Mouse (Mus musculus): ENCODE measurements at regions not wholly inside any gene's neighbourhood (a gene's known extent, or its start where the extent isn't known, plus 50 kb on each side); places are given as distances from the start of the nearest gene placed in this dataset.

DNA sequence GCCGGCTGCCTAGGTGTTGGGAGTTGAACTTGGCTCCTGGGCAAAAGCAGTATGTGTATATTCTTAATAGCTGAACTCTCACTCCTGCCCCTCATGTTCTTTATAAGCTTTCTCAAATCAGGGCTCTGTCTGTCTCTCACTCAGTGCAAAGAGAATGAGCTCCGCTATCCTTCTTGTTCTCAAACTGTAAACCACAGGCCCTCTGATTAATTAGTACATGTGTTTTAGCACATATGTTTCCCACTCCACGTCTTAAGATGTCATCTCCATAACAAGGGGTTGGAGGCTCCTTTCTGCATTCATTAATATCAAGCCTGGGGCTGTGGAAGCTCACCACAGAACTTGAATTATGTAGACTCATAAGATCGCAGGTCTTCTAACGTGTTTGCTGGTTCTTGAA lies 104.7 kb downstream of the Nsun3 start:
- DNase-seq (ENCODE audit: extremely low spot score, low read depth, low spot score) = no peak

DNA sequence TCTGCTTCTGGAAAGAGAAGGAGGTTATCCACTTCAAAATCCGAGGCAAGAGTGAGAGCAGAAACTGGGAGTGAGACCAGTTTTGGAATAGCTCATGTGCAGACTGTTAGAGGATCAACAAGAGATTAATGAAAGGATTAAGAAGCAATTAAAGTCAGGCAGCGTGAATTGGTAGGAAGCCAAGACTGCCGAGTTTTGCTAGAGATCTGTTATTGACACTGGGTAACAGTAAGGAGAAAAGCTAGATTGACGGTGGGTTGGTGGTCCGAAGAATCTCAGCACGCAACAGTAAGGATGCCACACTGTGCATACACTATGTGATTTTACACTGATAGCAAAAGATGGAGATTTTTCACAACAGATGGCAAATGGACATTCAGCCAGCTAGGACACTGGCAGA lies 109.8 kb downstream of the Nsun3 start:
- no peak for DNase-seq (ENCODE audit: extremely low spot score, low read depth, low spot score)

DNA sequence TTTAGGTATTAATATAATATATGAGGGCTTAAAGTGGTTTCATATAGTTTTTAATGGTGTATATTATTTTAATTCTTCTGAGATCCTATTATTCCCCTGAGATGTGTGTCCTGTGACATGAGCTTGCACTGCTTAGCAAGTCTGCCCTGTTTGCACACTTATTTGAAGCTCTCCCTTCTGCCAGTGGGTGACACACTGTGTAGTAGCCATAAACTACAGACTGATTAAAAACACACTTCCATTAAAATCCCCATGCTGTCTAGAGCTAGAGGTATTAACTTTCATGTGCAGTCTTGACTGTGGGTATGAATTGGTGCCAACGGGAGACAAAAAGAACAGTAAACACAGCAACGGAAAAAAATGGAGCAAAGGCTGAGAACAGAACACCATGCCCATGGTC lies 129.2 kb downstream of the Nsun3 start:
- no peak for DNase-seq (ENCODE audit: extremely low spot score, low read depth, low spot score)

DNA sequence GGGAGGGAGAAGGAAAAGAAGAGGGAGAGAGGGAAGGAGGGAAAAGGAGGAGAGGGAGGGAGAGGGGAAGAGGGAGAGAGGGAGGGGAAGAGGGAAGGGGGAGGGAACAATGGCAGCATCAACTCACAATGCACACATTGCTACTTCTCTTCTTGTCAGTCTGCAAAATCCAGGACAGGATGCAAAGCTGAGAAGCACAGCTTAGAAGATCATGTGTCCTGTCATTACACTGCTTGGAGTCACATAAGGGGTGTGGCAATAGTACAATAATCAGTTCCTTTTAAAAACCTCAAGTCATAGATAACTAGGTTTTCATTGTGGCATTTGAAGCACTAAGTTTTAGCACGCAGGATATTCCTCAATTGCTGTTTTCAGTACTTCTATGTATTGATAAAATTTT lies 132.2 kb downstream of the Nsun3 start:
- DNase-seq (ENCODE audit: extremely low spot score, low read depth, low spot score) = no peak

DNA sequence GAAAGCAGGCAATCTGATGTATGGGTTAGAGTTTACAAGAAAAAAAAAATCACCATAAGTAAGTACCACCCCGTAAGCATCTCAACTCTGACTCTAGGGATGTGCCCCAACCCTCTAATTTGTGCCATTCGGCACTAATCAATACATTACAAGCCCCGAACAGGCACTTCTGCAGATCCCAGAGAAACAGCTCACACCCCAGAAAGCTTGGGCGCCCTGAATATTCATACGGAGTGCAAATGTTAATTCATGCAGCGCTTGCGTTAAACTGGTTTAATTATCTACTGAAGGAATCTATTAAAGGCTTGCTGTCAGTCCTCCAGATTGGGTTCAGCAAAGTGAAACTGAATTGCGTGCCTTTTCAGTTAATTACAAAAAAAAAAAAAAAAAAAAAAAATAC lies 132.8 kb downstream of the Nsun3 start:
- no peak for DNase-seq (ENCODE audit: extremely low spot score, low read depth, low spot score)

DNA sequence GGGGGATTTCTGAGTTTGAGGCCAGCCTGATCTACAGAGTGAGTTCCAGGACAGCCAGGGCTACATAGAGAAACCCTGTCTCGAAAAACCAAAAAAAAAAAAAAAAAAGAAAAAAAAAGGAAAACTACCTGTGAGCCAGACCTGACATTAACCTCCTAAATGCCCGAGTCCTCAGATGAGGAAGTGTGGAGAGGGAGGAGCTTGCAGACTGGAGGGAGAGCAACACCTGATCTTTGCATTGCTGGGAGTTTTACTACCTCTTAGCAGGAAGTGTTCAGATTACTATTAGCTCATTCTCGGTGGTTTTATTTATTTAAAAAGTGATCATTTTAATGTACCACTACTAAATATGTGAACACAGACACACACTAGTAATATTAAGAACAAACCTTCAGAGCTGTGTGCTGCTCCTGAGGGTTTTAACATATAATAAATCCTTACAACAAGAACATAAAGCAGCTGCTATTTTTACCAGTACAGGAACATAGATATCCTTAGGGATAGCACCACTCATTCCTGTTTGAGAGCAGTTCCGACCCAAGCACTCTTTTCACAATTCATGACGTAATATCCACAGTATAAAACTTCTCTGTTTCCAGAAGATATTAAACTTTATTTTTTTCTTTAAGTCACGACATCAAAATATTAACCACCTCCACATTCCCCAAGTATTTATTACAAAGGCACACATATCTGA lies 133.7 kb downstream of the Nsun3 start:
- DNase-seq (ENCODE audit: extremely low spot score, low read depth, low spot score) = no peak

DNA sequence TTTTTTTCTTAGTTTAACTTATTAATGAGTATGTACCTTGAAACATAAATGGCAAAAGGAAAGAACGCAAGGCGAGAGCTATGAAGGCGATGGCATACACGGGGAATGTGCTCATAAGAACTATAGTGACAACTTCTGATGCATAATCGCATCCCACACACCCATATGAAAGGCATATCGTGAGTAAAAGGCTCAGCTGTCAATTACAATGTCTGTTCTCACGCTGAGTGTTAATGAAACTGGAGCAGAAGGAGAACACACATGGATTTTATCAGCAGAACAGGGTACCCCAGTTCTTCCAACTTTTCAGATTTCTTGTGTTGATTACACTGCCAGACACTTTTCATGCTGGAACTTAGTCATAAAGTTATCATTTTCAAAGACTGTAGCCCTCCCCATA lies 135.8 kb downstream of the Nsun3 start:
- DNase-seq (ENCODE audit: extremely low spot score, low read depth, low spot score) = no peak

DNA sequence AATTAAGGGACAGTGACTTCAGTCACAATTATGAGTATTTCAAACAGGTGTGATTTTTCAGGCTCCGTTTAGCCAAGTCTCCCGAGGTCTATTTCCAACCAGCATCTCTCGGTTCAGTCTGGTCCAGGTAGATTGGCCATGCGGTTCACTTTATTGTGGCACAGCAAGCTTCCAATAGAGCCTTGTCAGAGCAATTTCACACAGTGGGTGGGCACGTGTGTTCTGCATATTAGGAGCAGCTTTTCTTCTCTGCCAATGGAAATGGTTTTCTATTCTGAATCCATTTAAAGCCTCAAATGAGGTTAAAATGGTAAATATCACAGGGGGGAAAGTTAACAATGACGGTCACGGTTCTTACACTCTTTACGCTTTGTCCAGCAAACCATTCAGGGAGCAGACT lies 138.3 kb downstream of the Nsun3 start:
- no peak for DNase-seq (ENCODE audit: extremely low spot score, low read depth, low spot score)

DNA sequence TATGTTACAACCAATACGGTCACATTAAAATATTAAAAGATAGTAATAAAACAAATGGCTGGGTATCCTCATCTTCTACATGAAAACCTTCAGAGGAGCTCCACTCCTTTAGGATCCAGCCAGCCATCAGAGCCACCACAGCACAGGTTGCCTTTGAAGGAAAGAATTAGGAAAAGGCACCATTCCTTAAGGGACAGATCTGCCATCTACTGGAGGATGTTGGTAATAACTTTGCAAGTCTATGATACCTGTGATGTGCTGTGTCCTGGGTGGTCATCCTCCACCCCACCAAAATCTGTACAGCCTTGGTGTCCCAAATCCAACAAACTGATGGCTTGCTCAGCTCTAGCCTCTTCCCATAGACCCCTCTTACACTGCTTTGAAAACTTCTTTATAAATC lies 140.5 kb downstream of the Nsun3 start:
- peak; percentile 18 for DNase-seq (ENCODE audit: extremely low spot score, low read depth, low spot score)

DNA sequence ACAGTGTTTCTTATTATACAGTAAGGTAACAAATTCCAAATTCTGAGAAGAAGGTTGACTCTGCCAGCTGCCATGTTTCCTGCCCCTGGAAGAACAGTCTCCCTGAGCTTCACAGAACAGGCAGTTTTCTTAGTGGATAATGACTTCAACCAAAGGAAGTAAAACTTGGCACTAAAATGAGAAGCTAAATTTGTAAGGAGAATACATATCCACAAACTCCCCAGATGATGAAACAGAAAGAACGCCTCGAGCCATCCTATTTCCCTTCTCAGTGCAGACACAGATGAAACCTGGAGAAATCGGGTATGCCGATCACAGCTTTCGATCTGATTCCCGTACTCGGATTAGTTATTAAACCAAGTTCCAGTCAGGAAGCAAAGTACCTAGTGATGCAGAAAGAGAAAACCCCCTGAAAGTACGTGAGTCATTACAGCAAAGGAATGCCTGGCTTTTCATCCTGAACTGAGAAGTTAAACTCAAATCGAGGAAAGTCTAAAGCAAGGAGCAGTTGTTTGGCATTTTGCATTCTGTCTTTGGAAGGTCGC lies 143.7 kb downstream of the Nsun3 start:
- DNase-seq (ENCODE audit: extremely low spot score, low read depth, low spot score) = no peak

DNA sequence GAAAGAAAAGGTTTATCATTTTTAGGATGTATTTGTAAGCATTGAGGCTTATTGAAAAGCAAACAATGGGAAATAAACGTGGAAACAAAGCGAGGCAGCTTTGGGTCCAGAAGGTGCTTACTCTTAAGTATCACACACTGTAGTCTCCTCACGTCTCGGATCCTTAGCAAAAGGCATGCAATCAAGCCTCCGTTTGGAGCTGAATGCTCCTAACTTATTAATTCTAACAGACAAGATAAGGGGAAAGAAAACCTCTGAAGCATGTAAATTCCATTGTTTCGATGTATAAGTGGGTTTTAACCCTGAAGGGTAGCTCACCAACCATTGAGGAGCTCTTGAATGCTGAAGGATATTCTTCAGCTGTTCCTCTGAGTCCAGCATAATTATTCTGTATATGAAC lies 162.7 kb downstream of the Nsun3 start:
- DNase-seq (ENCODE audit: extremely low spot score, low read depth, low spot score) = no peak

DNA sequence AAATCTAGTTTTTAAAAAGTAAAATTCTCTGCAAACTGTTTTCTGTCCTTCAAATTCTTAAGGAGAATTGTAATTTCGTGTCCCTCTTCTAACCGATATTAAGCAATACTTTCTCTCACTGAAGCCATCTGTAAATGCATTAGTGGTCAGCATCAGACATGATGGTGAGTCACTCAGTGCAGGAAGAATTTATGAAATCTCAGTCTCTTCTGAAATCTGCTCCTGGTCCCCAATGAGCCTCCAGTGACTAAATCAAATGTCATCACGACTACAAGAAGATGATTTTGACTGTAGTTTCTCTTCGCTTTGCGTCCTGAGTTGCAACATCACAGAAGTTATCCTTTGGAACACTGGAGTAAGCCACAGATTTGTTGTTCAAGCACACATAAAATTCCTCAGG lies 175.7 kb downstream of the Nsun3 start:
- no peak for DNase-seq (ENCODE audit: extremely low spot score, low read depth, low spot score)

DNA sequence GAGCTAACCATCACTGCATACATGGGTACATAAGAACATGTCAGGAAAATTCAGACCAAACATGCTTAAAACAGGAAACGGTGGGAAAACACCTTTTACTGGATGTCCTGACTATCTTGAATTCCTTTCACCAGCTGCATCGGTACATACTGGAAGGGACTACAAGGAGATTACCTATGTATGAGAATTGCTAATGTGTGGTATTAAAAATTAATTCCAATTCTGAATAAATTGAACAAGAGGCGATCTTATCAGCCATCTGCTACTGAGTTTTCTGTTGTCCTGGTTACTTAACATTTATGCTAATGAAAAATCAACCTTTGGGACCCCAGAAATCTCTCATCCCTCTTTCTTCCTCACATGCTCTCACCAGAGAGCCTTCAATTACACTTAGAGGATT lies 178.0 kb downstream of the Nsun3 start:
- DNase-seq (ENCODE audit: extremely low spot score, low read depth, low spot score) = no peak

DNA sequence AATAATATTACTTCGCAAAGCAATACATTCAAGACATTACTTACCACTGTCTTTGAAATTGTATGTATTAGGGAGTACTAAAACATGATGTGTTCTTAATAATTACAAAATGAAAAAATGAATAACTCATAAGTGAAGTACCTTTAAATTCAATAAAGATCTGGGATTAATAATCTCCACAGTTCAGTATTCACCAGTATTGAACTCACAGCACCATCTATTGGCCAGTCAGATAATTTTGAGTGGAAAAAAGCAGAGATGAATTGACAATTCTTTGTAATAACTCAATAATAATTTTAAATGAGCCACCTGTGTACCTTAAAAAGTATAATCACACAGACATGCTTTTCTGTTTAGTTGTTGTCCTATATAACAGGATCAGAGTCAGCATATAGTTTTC lies 180.7 kb downstream of the Nsun3 start:
- no peak for DNase-seq (ENCODE audit: extremely low spot score, low read depth, low spot score)

DNA sequence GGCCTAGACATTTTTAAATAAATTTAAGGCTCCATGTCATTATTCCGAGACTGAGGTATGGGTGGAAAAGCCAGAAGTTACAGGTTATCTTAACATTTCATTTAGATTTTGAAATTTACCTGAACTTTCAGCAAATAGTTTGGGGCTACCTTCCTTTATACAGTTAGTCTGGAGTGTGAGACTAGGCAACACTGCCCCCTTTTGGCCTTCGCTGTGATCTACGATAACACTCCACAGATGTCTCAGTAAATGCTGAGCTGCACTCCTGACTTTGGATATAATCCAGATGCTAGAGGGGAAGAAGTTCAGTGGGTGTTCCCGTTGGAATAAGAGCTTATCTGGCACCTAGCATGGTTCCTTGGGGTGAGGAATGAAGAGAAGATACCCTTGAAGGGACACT lies 224.6 kb downstream of the Nsun3 start:
- DNase-seq (ENCODE audit: extremely low spot score, low read depth, low spot score) = peak; percentile 28

DNA sequence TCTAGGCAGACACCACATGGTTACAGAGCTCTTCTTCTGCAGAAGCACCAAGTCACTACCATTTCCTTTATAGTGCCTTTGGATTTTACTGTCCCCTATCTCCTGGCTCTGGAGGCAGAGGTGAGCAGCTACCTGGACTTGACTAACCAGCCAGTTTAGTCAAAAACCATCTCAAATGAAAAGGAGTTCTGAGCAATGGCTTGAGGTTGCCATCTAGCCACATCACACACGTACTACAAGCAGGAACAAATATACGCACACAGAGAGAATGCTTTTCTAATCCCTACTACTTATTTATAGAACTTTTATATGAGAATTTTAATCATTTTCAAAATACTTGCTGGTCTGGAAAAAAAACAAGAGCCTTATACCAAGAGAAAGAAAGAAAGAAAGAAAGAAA lies 243.5 kb downstream of the Nsun3 start:
- DNase-seq (ENCODE audit: extremely low spot score, low read depth, low spot score) = no peak

DNA sequence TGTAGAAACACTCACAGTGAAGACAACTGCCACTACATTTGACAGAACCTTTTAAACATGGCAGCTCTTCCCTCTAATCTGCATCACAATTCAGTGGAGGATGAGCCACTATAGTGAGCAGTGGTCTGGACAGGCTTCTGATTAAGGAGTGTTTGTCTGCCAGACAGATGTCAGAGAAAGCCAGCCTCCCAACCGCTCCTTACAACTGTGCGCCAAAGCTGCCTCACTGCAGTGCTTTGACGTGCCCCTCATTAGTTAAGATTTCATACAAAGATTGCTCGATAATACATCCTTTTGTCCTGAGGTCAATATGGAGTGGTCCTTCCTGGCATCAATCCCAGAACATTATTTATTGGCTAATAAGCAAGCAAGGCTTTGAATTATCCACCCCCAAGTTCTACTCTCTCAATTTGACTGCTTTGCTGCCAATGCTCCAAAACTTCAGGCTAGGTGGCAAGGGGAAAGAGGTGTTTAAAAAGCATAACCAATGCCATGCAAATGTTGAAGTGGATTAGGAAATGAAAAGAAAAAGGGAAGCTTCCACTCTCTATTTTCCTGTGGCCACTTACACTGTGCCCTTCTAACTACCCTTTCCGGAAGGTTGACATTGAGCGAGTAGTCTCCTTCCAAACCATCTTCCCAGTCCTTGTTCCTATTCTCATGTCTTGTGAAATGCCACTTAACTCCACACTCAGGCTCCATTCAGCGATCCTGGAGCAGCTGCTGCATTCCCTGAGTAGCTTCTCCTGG lies 248.7 kb downstream of the Nsun3 start:
- DNase-seq (ENCODE audit: extremely low spot score, low read depth, low spot score) = no peak

DNA sequence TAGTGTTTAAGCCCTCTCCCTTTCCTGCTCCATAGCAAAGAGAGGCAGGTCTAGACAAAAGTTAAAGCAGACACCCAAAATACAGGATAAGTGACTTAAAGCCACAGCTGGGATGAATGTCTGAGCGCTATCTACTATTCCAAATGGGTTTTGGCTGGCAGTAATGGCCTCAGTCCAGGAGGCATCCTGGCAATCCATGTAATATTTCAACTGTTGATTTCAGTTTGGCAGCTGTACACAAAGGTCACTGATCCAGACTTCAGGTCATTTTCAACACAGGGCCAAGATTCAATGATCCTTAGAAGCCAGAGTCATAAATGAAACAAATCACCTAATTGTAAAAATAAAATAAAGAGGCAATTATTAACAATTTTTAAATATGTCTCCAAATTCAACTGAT lies 277.3 kb downstream of the Nsun3 start:
- no peak for DNase-seq (ENCODE audit: extremely low spot score, low read depth, low spot score)

DNA sequence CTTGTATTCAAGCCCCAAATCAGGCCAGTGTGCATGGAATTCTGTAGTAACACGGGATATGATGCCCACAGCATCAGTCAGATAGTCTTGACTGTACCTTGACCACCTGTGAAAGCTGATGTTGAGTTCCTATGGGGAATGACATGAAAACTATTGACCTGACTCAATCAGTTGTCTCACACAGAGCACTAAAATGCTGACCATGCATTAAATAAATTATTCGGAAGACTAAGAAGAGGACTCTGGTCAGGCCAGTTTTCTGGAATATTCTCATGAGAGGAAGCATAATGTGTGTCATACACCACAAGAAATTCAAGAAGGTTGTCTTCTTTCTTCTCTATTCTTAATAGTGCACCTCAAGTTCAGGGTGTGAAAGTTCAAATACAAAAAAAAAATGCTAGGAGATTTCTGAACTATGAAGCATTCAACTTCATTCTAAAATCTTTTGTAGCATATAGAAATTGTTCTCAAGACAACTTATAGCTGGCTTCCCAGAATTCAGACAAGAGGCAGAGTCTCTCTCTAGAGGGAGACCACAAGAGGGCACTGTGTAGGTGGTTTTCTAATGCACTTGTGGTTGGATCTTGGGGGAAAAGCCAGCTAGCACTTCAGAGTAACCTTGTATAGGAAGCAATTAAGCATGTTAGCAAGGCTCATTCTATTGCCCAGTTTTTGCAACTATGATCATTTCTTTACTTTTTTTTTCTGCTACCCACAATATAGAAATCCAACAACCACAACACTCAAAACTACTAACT lies 279.7 kb downstream of the Nsun3 start:
- DNase-seq (ENCODE audit: extremely low spot score, low read depth, low spot score) = no peak

DNA sequence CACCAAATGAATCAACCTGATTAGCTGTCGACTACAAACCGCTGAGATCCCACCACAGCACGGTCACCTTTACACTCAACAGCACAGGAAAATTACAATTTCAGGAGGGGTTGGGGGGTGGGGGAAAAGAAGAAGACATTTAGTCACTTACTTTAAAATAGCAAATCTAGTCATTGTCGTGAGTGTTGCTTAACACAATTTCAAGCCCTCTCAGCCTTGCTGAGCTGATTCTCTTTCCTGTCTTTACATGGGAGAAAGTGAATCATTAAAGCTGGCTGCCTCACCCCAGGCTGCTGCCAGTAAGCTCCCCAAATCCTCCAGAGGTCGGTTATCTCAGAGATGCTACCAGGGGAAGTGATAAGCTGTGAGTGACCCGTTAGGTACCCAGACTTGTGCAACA lies 285.7 kb downstream of the Nsun3 start:
- no peak for DNase-seq (ENCODE audit: extremely low spot score, low read depth, low spot score)

DNA sequence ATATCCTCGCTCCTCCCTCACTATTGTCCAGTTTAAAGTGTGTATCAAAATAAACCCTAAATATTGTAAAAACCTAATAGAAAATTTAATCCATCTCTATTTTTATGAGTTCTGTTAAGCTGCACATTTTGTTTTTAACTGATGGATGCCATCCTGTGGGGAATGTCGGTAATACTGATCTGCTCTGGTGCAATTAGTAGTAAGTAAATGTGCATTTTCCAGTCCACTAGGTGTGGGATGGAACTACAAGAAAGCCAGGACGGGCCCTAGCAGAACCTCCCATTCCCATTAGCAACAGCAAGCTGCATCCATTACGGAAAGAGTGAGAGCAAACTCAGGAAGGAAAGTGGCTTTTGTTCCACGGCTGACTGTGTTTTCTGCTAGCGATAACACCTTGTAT lies 286.3 kb downstream of the Nsun3 start:
- DNase-seq (ENCODE audit: extremely low spot score, low read depth, low spot score) = no peak

DNA sequence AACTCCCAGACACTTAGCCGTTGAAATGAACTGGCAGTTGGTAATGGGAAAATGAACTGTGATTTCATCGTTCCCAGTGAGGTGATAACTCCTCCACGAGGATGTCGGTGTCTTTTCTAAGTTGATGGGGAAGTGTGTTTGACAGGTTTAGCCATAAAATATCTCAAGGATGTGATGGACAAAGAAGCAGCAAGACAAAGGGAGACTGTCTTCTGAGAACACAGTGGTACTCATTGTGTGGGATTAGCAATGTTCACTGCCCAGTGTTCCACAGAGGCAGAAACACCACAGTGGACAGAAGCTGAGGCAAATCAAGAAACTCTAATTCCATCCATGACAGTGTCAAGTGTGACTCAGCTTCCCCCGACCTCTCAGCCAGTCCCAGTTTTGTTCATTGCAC lies 287.9 kb downstream of the Nsun3 start:
- DNase-seq (ENCODE audit: extremely low spot score, low read depth, low spot score) = no peak

All from hindlimb bud, embryonic 11.5 days (tissue).